Mouse (Mus musculus) stomach, embryonic 16.5 days (tissue): ENCODE data around the gene Mcoln3. TPM values are rescaled to one million over a fixed set of nuclear protein-coding genes. Genes with fewer than 3 reads are reported as not detected.

Experiments
- ATAC-seq: fragments of 200-750 bp; cut with Nextera tagmentation; 2 replicates; pipeline ENCODE4 v1.8.0; 2017; ENCODE audit warnings: moderate number of reproducible peaks, moderate TSS enrichment; ENCODE audit not compliant: insufficient read depth, low FRiP score
- H3K27ac ChIP-seq: fragments of 300-500 bp; sonication (generic); 2 replicates; pipeline ENCODE4 v1.5.1; 2014; ENCODE audit warnings: low read length
- H3K27me3 ChIP-seq: fragments of 300-500 bp; sonication (generic); 2 replicates; pipeline ENCODE4 v1.6.1; 2014; ENCODE audit warnings: low read length, control low read depth, mixed read lengths; ENCODE audit not compliant: control insufficient read depth, insufficient read depth
- H3K36me3 ChIP-seq: fragments of 300-500 bp; sonication (generic); 2 replicates; pipeline ENCODE4 v1.6.1; 2014; ENCODE audit warnings: low read length; ENCODE audit not compliant: control insufficient read depth, insufficient read depth
- H3K4me1 ChIP-seq: fragments of 300-500 bp; sonication (generic); 2 replicates; pipeline ENCODE4 v1.6.1; 2014; ENCODE audit warnings: low read length, control low read depth, mixed read lengths; ENCODE audit not compliant: control insufficient read depth, insufficient read depth
- H3K4me2 ChIP-seq: fragments of 300-500 bp; sonication (generic); 2 replicates; pipeline ENCODE4 v1.6.1; 2014; ENCODE audit warnings: low read depth, low read length, mixed read lengths
- H3K4me3 ChIP-seq: fragments of 300-500 bp; sonication (generic); replicated peaks from 2 replicates; pipeline ENCODE4 v1.5.1; 2014; ENCODE audit warnings: mild to moderate bottlenecking, low read length
- H3K9ac ChIP-seq: fragments of 300-500 bp; sonication (generic); 2 replicates; pipeline ENCODE4 v1.6.1; 2014; ENCODE audit warnings: low read length
- H3K9me3 ChIP-seq: fragments of 300-500 bp; sonication (generic); replicated peaks from 2 replicates; pipeline ENCODE4 v1.6.1; 2016; ENCODE audit warnings: low read length, control low read depth; ENCODE audit not compliant: control insufficient read depth
- WGBS: fragments of 180-500 bp; shearing (Covaris S2); extraction: QIAGEN DNeasy Blood & Tissue Kit; methylation state at CpG from one replicate; pipeline ENCODE4 v1.1.7; 2014; 5-methylcytosine and 5-hydroxymethylcytosine counted together
- polyA plus RNA-seq: library from polyadenylated mRNA; unstranded; fragments of >200 nt; fragmentation: Nextera tagmentation; extraction: Ambion mirVana; gene quantifications from 2 replicates; pipeline ENCODE4 v1.2.1, GENCODE M21; 2015

Mcoln3 gene
- polyA plus RNA-seq, 1 experiment from 2014 or later: 9.9 TPM

DNA sequence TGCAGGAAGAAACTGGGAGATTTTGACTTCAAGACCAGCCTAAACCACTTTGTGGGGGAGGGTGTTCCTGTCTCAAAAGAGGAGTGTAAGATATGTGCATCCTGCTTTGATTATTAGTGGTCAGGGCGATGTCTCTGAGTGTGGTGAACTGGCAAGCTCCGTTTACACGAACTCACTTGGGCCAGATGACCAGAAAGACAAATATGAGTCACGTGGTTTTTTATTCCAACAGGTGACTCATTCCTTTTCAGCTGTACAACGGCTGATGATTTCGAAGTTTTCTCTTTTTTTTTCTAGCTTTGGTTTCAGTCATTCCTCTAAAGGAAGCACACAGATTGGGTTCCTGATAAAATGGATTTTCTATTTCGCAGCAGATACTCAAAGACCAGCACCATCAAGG, 60.0 kb downstream of the Mcoln3 start:
- 61% methylated on average over 7 of the region's 7 CpGs for WGBS
- Histone ChIP-seq H3K4me3 (no peak overlapping the region), H3K27me3 (no peaks in the 10 kb centered on the region), H3K4me2 (peak overlapping the region; percentile 68), H3K4me1 (no peaks in the 10 kb centered on the region; the same call in 1 of the 2 replicates), H3K9me3 (no peaks in the 10 kb centered on the region), H3K27ac (no peak overlapping the region), H3K9ac (no peak overlapping the region), H3K36me3 (no peaks in the 10 kb centered on the region)
- no peak for ATAC-seq

DNA sequence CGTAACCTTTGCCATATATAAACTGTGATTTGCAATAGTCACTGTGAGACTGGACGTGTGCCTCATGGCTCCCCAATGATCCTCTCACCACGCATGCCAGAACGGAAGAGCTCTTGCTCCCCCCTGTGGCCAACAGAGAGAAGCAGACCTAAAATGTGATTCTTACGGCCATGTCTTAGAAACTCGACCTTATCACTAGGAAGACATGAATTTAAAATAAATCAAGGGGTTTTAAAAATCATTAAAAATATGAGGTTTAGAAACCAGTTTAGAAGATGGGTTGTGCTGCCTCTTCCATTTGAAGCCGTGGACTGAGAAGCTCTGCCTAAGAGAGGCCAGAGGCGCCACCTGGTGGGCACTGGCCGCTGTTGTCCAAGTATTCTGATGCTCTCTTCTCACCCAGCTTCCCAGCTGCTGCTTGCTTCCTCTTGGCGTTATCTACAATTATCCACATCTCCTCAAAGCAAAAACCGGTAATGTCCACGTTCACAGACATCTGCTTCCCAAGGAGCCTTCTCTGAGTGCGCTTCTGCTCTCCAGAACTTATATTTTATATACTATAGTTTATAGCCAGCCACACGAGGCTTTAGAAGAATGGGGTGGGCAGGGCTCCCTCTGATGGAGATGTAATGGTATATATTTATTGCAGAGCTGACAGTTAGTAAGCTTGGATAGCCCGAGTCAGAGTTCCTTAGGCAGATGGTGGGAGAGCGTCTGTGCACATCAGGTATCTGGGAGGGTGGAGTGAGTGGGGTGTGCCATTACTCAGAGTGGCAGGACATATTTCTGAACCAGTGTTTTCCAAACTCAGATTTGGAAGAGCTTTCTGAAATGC, 60.7 kb downstream of the Mcoln3 start:
- H3K27me3 ChIP-seq: no peaks in the 10 kb centered on the region
- WGBS: 5% methylated on average over 16 of the region's 16 CpGs
- 0 out of 2 replicates have a peak overlapping the region, but pooled peaks have one; percentile 59 for H3K9ac ChIP-seq

DNA sequence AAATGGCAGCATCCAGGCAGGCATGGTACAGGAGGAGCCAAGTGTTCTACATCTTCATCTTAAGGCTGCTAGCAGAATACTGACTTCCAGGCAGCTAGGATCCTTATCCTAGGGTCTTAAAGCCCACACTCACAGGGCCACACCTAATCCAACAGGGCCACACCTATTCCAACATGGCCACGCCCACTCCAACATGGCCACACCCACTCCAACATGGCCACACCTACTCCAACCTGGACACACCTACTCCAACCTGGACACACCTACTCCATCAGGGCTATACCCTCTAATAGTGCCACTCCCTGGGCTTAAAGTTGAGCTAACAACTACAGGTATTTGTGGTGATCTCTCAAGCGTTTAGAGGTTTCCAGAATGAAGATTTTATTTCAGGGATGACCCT, 63.1 kb downstream of the Mcoln3 start:
- H3K27me3 ChIP-seq: no peaks in the 10 kb centered on the region
- no peak for ATAC-seq
- H3K9me3 ChIP-seq: no peaks in the 10 kb centered on the region
- no peak overlapping the region for H3K27ac ChIP-seq
- no peaks in the 10 kb centered on the region for H3K36me3 ChIP-seq
- 42% methylated on average over 2 of the region's 2 CpGs for whole genome bisulfite sequencing
- H3K4me1 ChIP-seq: no peaks in the 10 kb centered on the region; the same call in 1 of the 2 replicates
- no peak overlapping the region for H3K4me3 ChIP-seq
- H3K4me2 ChIP-seq: no peak overlapping the region
- no peak overlapping the region for H3K9ac ChIP-seq

More for the DNA sequence above, 60.7 kb downstream of the Mcoln3 start:
- peak; percentile 61; the same call in 1 of the 2 replicates for ATAC-seq
- Histone ChIP-seq H3K4me1 (no peaks in the 10 kb centered on the region; the same call in 1 of the 2 replicates), H3K4me3 (peak overlapping the region; percentile 37), H3K4me2 (peak overlapping the region; percentile 68), H3K9me3 (no peaks in the 10 kb centered on the region), H3K36me3 (no peaks in the 10 kb centered on the region), H3K27ac (no peak overlapping the region)

DNA sequence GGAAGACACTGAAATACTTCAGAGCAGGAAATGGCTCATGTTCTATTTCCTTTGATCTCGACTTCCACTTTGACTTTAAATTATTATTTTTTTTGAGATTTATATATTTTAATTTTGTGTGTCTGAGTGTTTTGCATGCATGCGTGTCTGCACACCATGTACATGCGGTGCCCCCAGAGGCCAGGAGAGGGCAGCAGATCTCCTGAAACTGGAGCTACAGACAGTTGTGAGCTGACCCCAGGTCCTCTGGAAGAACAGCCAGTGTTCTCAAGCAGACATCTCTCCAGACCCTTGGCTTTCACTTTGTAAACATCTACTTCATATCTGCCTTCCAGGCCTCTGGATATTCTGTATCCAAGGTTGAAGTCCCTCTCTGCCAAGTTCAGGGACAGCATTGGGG, 63.7 kb downstream of the Mcoln3 start:
- ATAC-seq: no peak
- WGBS: 37% methylated on average over 3 of the region's 3 CpGs
- Histone ChIP-seq H3K4me3 (no peak overlapping the region), H3K9ac (no peak overlapping the region), H3K27ac (no peak overlapping the region), H3K4me1 (no peaks in the 10 kb centered on the region; the same call in 1 of the 2 replicates), H3K36me3 (no peaks in the 10 kb centered on the region), H3K27me3 (no peaks in the 10 kb centered on the region), H3K4me2 (no peak overlapping the region), H3K9me3 (no peaks in the 10 kb centered on the region)

DNA sequence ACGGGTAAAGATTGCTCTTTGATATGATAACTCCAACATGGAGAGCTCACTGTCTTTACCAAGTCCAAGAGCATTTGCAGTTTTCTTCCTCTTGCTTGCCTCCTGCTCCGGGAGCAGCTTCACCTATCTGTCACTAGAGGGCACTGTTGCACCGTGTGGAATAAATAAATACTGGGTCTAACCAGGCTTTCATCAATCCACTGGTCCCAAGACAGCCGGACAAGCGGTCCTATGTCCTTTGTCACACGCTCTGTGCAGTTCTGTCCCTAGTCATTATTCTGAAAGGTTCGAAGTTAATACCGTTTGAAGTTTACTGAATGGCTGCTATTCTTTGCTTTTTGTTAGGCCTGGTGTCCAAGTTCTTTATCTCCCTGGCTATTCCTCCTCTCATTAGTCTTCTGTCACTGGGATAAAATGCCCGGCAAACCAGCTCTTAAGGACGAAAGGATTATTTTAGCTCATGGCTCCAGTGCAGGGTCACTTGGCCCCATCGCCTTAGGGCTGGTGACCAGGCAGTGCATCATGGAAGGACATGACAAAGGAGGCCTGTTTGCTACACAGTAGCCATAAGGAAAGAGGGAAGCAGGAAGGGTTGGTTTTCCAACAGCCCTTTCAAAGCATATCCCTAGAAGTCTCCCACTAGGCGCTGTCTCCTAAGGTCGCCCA, 67.9 kb downstream of the Mcoln3 start:
- ATAC-seq: peak; percentile 43; the same call in 1 of the 2 replicates
- Histone ChIP-seq H3K9me3 (no peaks in the 10 kb centered on the region), H3K27ac (no peak overlapping the region), H3K4me3 (no peak overlapping the region), H3K4me1 (no peaks in the 10 kb centered on the region), H3K9ac (no peak overlapping the region), H3K27me3 (no peaks in the 10 kb centered on the region), H3K36me3 (no peaks in the 10 kb centered on the region), H3K4me2 (no peak overlapping the region)
- 21% methylated on average over 13 of the region's 13 CpGs for WGBS

DNA sequence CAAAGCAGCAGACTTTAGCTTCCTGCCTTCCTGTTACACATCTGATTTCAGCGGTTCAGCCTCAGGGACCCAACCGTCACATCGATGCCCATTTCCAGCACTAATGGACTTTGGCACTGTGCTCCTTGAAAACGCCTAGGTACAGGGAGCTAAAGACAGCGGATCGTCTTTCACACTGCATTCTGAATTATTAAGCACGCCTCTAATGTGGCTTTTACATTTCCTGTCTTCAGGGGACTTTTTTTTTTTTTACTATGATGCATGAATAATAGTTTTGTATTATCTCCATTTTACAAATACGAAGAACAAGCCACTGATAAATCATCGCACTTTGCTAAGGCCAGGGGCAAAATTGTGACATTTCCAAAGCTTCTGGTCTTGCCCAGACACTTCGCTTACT, 68.8 kb downstream of the Mcoln3 start:
- no peak overlapping the region for H3K27ac ChIP-seq

DNA sequence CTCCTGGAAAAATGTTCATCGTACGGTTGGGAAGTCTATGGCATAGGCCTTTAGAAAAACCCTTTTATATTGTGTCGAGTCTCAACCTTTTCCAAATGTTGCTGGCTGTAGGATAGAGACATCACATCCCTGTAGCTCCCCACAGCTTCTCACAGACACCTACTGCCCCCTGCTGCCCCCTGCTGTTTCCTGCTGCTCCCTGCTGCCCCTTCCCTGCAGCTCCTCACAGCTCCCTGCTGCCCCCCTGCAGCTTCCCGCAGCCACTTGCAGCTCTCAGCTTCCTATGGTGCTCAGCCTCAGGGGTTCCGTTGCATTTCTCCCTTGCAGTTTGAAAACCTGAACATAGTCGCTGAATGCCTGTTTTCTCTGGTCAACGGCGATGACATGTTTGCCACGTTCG, 72.7 kb downstream of the Mcoln3 start:
- Histone ChIP-seq H3K27me3 (no peaks in the 10 kb centered on the region), H3K9ac (no peak overlapping the region), H3K9me3 (no peaks in the 10 kb centered on the region), H3K27ac (no peak overlapping the region), H3K4me3 (no peak overlapping the region), H3K4me2 (no peak overlapping the region), H3K4me1 (no peaks in the 10 kb centered on the region), H3K36me3 (no peaks in the 10 kb centered on the region)
- ATAC-seq: no peak
- WGBS: 70% methylated on average over 10 of the region's 10 CpGs

More for the DNA sequence above, 68.8 kb downstream of the Mcoln3 start:
- no peak overlapping the region for H3K4me2 ChIP-seq
- H3K27me3 ChIP-seq: no peaks in the 10 kb centered on the region
- 78% methylated on average over 10 of the region's 10 CpGs for WGBS
- no peaks in the 10 kb centered on the region for H3K36me3 ChIP-seq
- no peak overlapping the region for H3K9ac ChIP-seq
- no peak for ATAC-seq
- no peak overlapping the region for H3K4me3 ChIP-seq
- H3K4me1 ChIP-seq: no peaks in the 10 kb centered on the region
- no peaks in the 10 kb centered on the region for H3K9me3 ChIP-seq
